Mouse (Mus musculus): ENCODE data around the gene Gpr153. TPM values are rescaled to one million over a fixed set of nuclear protein-coding genes. Genes with fewer than 3 reads are reported as not detected.
"Not testable (repeated sequence)": the region's sequence is repeated elsewhere in the genome, so short reads cannot be mapped to it uniquely, and the experiment has no call there.

Gpr153 gene
- total and polyA plus RNA-seq, 3 experiments: 0.08 TPM; not detected in 2

GRCm38 (mm10) chr4:152227749-152228527, 46.1 kb upstream of the Gpr153 start:
- Histone ChIP-seq H3K27me3 (ENCODE audit: control insufficient read depth in 1 of 2, insufficient read depth in 2 of 2, low read length in 2 of 2) (no peaks in the 10 kb centered on the region), H3K9me3 (replicated peaks; ENCODE audit: insufficient read depth, low read length) (no peaks in the 10 kb centered on the region), H3K27ac (ENCODE audit: control insufficient read depth, low read depth, low read length) (no peak overlapping the region), H3K36me3 (ENCODE audit: control insufficient read depth in 1 of 2, insufficient read depth in 2 of 2, low read length in 2 of 2) (no peaks in the 10 kb centered on the region; a peak in 1 of 4 replicates), H3K9ac (ENCODE audit: control insufficient read depth, low read depth, low read length, poor library complexity, severe bottlenecking) (no peak overlapping the region), H3K4me3 (ENCODE audit: control insufficient read depth in 1 of 2, insufficient read depth in 1 of 2, low read depth in 2 of 2, low read length in 2 of 2) (no peak overlapping the region), H3K4me1 (ENCODE audit: control insufficient read depth in 1 of 2, insufficient read depth in 2 of 2, low read length in 2 of 2) (no peaks in the 10 kb centered on the region), H3K79me2 (ENCODE audit: control insufficient read depth, insufficient read depth, low read length, poor library complexity) (no peaks in the 10 kb centered on the region)
- no peak for TF ChIP-seq RCOR1 (IDR thresholded peaks at IDR 0.05; ENCODE audit: low read depth, low read length)
- TF ChIP-seq ZMIZ1 (IDR thresholded peaks at IDR 0.05; ENCODE audit: low read depth, low read length): no peak
- no peak for TF ChIP-seq USF1 (IDR thresholded peaks at IDR 0.05; ENCODE audit: low read depth, low read length)
- TF ChIP-seq JUND (IDR thresholded peaks at IDR 0.05; ENCODE audit: low read depth, low read length): no peak
- TF ChIP-seq BHLHE40 (IDR thresholded peaks at IDR 0.05; ENCODE audit: borderline replicate concordance, low read depth, low read length): no peak
- no peak for TF ChIP-seq HCFC1 (IDR thresholded peaks at IDR 0.05; ENCODE audit: low read depth, low read length)
- TF ChIP-seq ZC3H11A (IDR thresholded peaks at IDR 0.05; ENCODE audit: low read depth, low read length): no peak
- no peak for TF ChIP-seq MEF2A (IDR thresholded peaks at IDR 0.05; ENCODE audit: extremely low read depth, insufficient replicate concordance, low read depth, low read length, poor library complexity, severe bottlenecking)
- TF ChIP-seq POLR2AphosphoS5 (IDR thresholded peaks at IDR 0.05; ENCODE audit: borderline replicate concordance, low read depth, low read length): no peak
- DNase-seq (ENCODE audit: low read depth, low spot score): no peak

- H3K9me3 ChIP-seq (replicated peaks; ENCODE audit: insufficient read depth, low read length); DNase-seq (ENCODE audit: low read depth, low spot score); H3K4me1 ChIP-seq (ENCODE audit: control insufficient read depth in 1 of 2, insufficient read depth in 2 of 2, low read length in 2 of 2); H3K79me2 ChIP-seq (ENCODE audit: control insufficient read depth, insufficient read depth, low read length, poor library complexity); H3K27ac ChIP-seq (ENCODE audit: control insufficient read depth, low read depth, low read length); H3K27me3 ChIP-seq (ENCODE audit: control insufficient read depth in 1 of 2, insufficient read depth in 2 of 2, low read length in 2 of 2); H3K36me3 ChIP-seq (ENCODE audit: control insufficient read depth in 1 of 2, insufficient read depth in 2 of 2, low read length in 2 of 2); H3K4me3 ChIP-seq (ENCODE audit: control insufficient read depth in 1 of 2, insufficient read depth in 1 of 2, low read depth in 2 of 2, low read length in 2 of 2); H3K9ac ChIP-seq (ENCODE audit: control insufficient read depth, low read depth, low read length, poor library complexity, severe bottlenecking): not testable (repeated sequence)
These were observed 43.7 kb upstream of the Gpr153 start for GRCm38 (mm10) chr4:152230331-152230730.

- H3K9ac ChIP-seq (ENCODE audit: control insufficient read depth, low read depth, low read length, poor library complexity, severe bottlenecking): no peak overlapping the region
- H3K4me1 ChIP-seq (ENCODE audit: control insufficient read depth in 1 of 2, insufficient read depth in 2 of 2, low read length in 2 of 2): no peaks in the 10 kb centered on the region
- no peak overlapping the region for H3K27ac ChIP-seq (ENCODE audit: control insufficient read depth, low read depth, low read length)
- H3K36me3 ChIP-seq (ENCODE audit: control insufficient read depth in 1 of 2, insufficient read depth in 2 of 2, low read length in 2 of 2): no peaks in the 10 kb centered on the region; a peak in 1 of 4 replicates
- H3K4me3 ChIP-seq (ENCODE audit: control insufficient read depth in 1 of 2, insufficient read depth in 1 of 2, low read depth in 2 of 2, low read length in 2 of 2): no peak overlapping the region
- no peak for DNase-seq (ENCODE audit: low read depth, low spot score)
- TF ChIP-seq POLR2AphosphoS5 (IDR thresholded peaks at IDR 0.05; ENCODE audit: borderline replicate concordance, low read depth, low read length) (no peak), GATA1 (IDR thresholded peaks at IDR 0.05; ENCODE audit: low read depth, low read length) (no peak), ELF1 (IDR thresholded peaks at IDR 0.05; ENCODE audit: low read depth, low read length) (no peak), ETS1 (IDR thresholded peaks at IDR 0.05; ENCODE audit: low read depth, low read length) (no peak)
- no peaks in the 10 kb centered on the region for H3K79me2 ChIP-seq (ENCODE audit: control insufficient read depth, insufficient read depth, low read length, poor library complexity)
- no peaks in the 10 kb centered on the region for H3K9me3 ChIP-seq (replicated peaks; ENCODE audit: insufficient read depth, low read length)
- H3K27me3 ChIP-seq (ENCODE audit: control insufficient read depth in 1 of 2, insufficient read depth in 2 of 2, low read length in 2 of 2): no peaks in the 10 kb centered on the region
These were observed 42.7 kb upstream of the Gpr153 start for GRCm38 (mm10) chr4:152231326-152231725.

All from MEL (cell line).